Mouse (Mus musculus) hindbrain, postnatal 0 days (tissue): ENCODE measurements around the gene Gja8. TPM values are rescaled to one million over a fixed set of nuclear protein-coding genes. Genes with fewer than 3 reads are reported as not detected.

Source experiments
- ATAC-seq: fragments of 200-750 bp; cut with Nextera tagmentation; 2 replicates; pipeline ENCODE4 v1.8.0; 2017; ENCODE audit warnings: mild to moderate bottlenecking, moderate TSS enrichment, moderate library complexity
- DNase-seq: peaks from one replicate; pipeline ENCODE4 v3.0.0-alpha.2; 2015; ENCODE audit warnings: low spot score
- H3K27ac ChIP-seq: fragments of 300-500 bp; sonication (generic); 2 replicates; pipeline ENCODE4 v1.5.1; 2014; ENCODE audit warnings: mild to moderate bottlenecking
- H3K27me3 ChIP-seq: fragments of 300-500 bp; sonication (generic); 2 replicates; pipeline ENCODE4 v1.6.1; 2014; ENCODE audit warnings: low read length, mixed read lengths; ENCODE audit not compliant: insufficient read depth
- H3K36me3 ChIP-seq: fragments of 300-500 bp; sonication (generic); 2 replicates; pipeline ENCODE4 v1.6.1; 2014; ENCODE audit warnings: low read length, mixed read lengths; ENCODE audit not compliant: insufficient read depth
- H3K4me1 ChIP-seq: fragments of 300-500 bp; sonication (generic); 2 replicates; pipeline ENCODE4 v1.6.1; 2014; ENCODE audit warnings: antibody characterized with exemption, low read length, mixed read lengths; ENCODE audit not compliant: insufficient read depth
- H3K4me2 ChIP-seq: fragments of 300-500 bp; sonication (generic); 2 replicates; pipeline ENCODE4 v1.6.1; 2014; ENCODE audit warnings: low read depth, mild to moderate bottlenecking, low read length, moderate library complexity, mixed read lengths
- H3K4me3 ChIP-seq: fragments of 300-500 bp; sonication (generic); 2 replicates; pipeline ENCODE4 v1.5.1; 2014; ENCODE audit warnings: low read length
- H3K9ac ChIP-seq: fragments of 300-500 bp; sonication (generic); replicated peaks from 2 replicates; pipeline ENCODE4 v1.6.1; 2014; ENCODE audit warnings: mild to moderate bottlenecking, low read length, moderate library complexity, mixed read lengths
- H3K9me3 ChIP-seq: fragments of 300-500 bp; sonication (generic); 2 replicates; pipeline ENCODE4 v1.6.1; 2016; ENCODE audit warnings: low read length, mixed read lengths
- CTCF ChIP-seq: IDR thresholded peaks from 2 replicates; pipeline ENCODE4 v1.5.1; 2016; ENCODE audit warnings: antibody characterized with exemption, control low read depth, low read depth
- whole genome bisulfite sequencing: fragments of 180-500 bp; shearing (Covaris S2); extraction: QIAGEN DNeasy Blood & Tissue Kit; methylation state at CpG from one replicate; pipeline ENCODE4 v1.1.7; 2014; 5-methylcytosine and 5-hydroxymethylcytosine counted together
- polyA plus RNA-seq: library from polyadenylated mRNA; unstranded; fragments of >200 nt; fragmentation: Nextera tagmentation; extraction: Ambion mirVana; gene quantifications from 2 replicates; pipeline ENCODE4 v1.2.1, GENCODE M21; 2015
- total RNA-seq: library from RNA; depleted of rRNA; stranded (reverse); fragments of >200 nt; gene quantifications from 2 replicates; pipeline ENCODE4 v1.2.3, GENCODE M21; 2014; rRNA removed

Gja8 gene
- total and polyA plus RNA-seq, 2 experiments from 2014 or later = 0.05 TPM; not detected in 1

DNA sequence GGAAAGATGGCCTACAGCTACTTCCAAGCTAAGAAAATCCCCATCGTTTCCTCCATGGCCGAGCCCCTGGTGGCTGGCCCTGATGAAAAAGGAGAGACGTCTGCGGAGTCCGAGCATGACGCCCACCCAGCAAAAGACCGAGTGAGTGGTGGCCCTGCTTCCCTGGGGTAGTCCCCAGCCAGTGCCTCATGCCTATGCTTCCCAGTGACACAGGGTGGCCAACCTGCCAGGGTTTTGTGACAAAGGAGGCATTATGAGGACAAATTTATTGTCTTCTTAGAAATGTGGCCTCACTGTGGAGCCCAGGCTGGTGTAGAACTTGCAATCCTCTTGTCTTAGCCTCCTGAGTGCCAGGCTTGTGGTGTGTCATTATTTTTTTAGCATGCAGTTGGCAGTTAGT lies 56.7 kb downstream of the Gja8 start:
- Histone ChIP-seq H3K27ac (no peak overlapping the region), H3K27me3 (no peaks in the 10 kb centered on the region), H3K4me2 (no peak overlapping the region), H3K4me1 (no peaks in the 10 kb centered on the region), H3K9me3 (no peaks in the 10 kb centered on the region), H3K4me3 (no peak overlapping the region), H3K9ac (no peak overlapping the region), H3K36me3 (peaks cover 42% of the 10 kb centered on the region)
- WGBS = 95% methylated on average over 7 of the region's 7 CpGs
- ATAC-seq (no peak), DNase-seq (no peak)
- TF ChIP-seq CTCF = no peak

DNA sequence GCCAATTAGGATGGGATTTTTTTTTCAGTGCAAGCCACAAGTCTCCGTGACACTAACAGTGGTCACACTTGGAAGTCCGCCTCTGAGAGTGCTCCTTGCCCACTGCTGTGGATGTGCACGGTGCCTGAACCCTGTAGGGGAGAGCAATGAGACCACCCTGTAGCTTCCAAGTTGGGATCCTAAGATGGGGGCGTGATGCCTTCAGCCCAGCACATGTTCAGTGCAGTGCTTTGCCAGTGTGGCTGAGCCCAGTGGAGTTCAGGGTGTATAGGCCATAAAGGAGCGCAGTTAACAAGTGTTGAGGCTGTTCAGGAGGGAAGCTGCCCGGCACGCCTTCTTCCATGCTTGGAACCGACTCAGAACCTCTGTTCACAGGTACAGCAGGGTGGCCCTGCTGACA lies 57.3 kb downstream of the Gja8 start:
- Histone ChIP-seq H3K9ac (no peak overlapping the region), H3K4me1 (no peaks in the 10 kb centered on the region), H3K9me3 (no peaks in the 10 kb centered on the region), H3K27me3 (no peaks in the 10 kb centered on the region), H3K27ac (no peak overlapping the region), H3K36me3 (peaks cover 36% of the 10 kb centered on the region), H3K4me2 (no peak overlapping the region), H3K4me3 (no peak overlapping the region)
- WGBS = 94% methylated on average over 8 of the region's 8 CpGs
- DNase-seq = no peak
- ATAC-seq = no peak
- no peak for TF ChIP-seq CTCF

DNA sequence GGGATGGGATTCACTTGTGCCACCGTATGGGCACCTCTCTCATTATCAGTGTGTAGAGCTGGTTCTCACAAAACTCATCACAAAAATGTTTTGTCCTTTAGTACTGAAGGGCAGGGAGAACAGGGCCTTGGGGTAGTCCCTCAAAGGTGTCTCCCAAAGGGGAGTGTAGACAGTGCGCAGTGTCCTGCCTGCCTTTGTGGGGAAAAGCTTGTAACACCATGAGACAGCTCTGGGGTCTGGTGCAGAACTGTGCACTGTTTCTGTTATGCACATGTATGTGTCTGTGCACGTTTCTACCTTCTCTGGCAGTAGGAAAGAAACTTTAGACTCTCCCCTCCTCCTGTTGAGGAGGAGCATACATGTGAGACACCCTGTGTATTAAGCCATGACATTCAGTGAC lies 58.0 kb downstream of the Gja8 start:
- H3K36me3 ChIP-seq = peaks cover 29% of the 10 kb centered on the region
- no peak for ATAC-seq
- no peaks in the 10 kb centered on the region for H3K4me1 ChIP-seq
- H3K27me3 ChIP-seq = no peaks in the 10 kb centered on the region
- 91% methylated on average over 3 of the region's 3 CpGs for WGBS
- TF ChIP-seq CTCF = no peak
- H3K9me3 ChIP-seq = no peaks in the 10 kb centered on the region
- H3K4me2 ChIP-seq = no peak overlapping the region
- no peak overlapping the region for H3K9ac ChIP-seq
- no peak for DNase-seq
- no peak overlapping the region for H3K27ac ChIP-seq
- H3K4me3 ChIP-seq = no peak overlapping the region

Other genes starting within 250 kb of the Gja8 start
- 37.5 and 46.1 TPM in 2 replicates for gene Pias3, start 229.6 kb downstream of the Gja8 start, total RNA-seq
- gene Pias3, start 229.6 kb downstream of the Gja8 start, polyA plus RNA-seq = 41.3 and 44.3 TPM in 2 replicates
- gene Nudt17, start 217.5 kb downstream of the Gja8 start, total RNA-seq = 13.0 and 13.4 TPM in 2 replicates
- 17.6 and 17.8 TPM in 2 replicates for gene Nudt17, start 217.5 kb downstream of the Gja8 start, polyA plus RNA-seq
- 10.9 and 11.7 TPM in 2 replicates for gene Polr3c, start 198.4 kb downstream of the Gja8 start, total RNA-seq
- 26.3 and 29.1 TPM in 2 replicates for gene Polr3c, start 198.4 kb downstream of the Gja8 start, polyA plus RNA-seq
- 47.9 and 53.8 TPM in 2 replicates for gene Rnf115, start 198.4 kb downstream of the Gja8 start, total RNA-seq
- 76.6 and 81.2 TPM in 2 replicates for gene Rnf115, start 198.4 kb downstream of the Gja8 start, polyA plus RNA-seq
- gene Pdzk1, start 96.7 kb downstream of the Gja8 start, total RNA-seq = 0.05 TPM in 1 of 2 replicates, not detected in the other
- gene Pdzk1, start 96.7 kb downstream of the Gja8 start, polyA plus RNA-seq = 0.24 TPM in 1 of 2 replicates, not detected in the other
- gene Cd160, start 96.7 kb downstream of the Gja8 start, total RNA-seq = not detected in 2 replicates
- gene Cd160, start 96.7 kb downstream of the Gja8 start, polyA plus RNA-seq = 0.06 and 0.13 TPM in 2 replicates
- 1.2 and 2.6 TPM in 2 replicates for gene Gja5, start 21.3 kb downstream of the Gja8 start, total RNA-seq
- 1.2 and 1.3 TPM in 2 replicates for gene Gja5, start 21.3 kb downstream of the Gja8 start, polyA plus RNA-seq
- gene Gpr89, start 20.7 kb downstream of the Gja8 start, total RNA-seq = 20.4 and 40.3 TPM in 2 replicates
- gene Gpr89, start 20.7 kb downstream of the Gja8 start, polyA plus RNA-seq = 34.9 and 41.8 TPM in 2 replicates
- 11.4 and 18.2 TPM in 2 replicates for gene Acp6, start 232.8 kb upstream of the Gja8 start, total RNA-seq
- 14.9 and 15.8 TPM in 2 replicates for gene Acp6, start 232.8 kb upstream of the Gja8 start, polyA plus RNA-seq